Mouse (Mus musculus) gastrocnemius, adult 2 months (tissue): ENCODE measurements at regions not wholly inside any gene's neighbourhood (a gene's known extent, or its start where the extent isn't known, plus 50 kb on each side); places are given as distances from the start of the nearest gene placed in this dataset.

Source experiments
- DNase-seq: peaks from one replicate; pipeline ENCODE4 v3.0.0; 2022
- H3K27ac ChIP-seq: fragments of 200-600 bp; 2 replicates; pipeline ENCODE4 v1.8.1; 2022; ENCODE audit warnings: mild to moderate bottlenecking
- H3K4me3 ChIP-seq: fragments of 200-600 bp; 2 replicates; pipeline ENCODE4 v1.8.1; 2022; ENCODE audit warnings: mild to moderate bottlenecking, moderate library complexity
- CTCF ChIP-seq: fragments of 200-600 bp; IDR thresholded peaks from 2 replicates; pipeline ENCODE4 v1.8.1; 2022; ENCODE audit warnings: antibody characterized with exemption, mild to moderate bottlenecking, moderate library complexity
- intact Hi-C: fragments of 180-260 bp; cut with DNase I; formaldehyde crosslinking; loops from one replicate; pipeline ENCODE4 v1.15.1; 2025

DNA sequence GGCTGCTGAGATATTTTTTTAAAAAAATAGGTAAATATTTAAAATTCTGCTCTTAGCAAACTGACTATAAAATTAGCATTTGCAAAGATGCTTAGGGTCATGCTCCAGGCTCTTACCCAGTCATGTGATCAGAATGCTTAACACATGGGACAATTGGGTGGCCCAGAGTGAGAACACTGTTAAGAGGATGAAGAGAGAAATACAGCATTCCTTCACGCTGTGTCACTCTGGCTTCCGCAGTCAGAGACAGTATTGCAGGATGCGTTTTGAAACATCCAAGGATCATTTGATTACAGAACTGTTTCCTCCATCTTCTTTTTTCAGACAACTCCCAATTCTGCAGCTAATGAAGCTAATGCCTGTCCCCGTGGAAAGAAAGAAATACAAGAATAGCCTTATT lies 316.4 kb downstream of the Rnd3 start:
- Histone ChIP-seq H3K27ac (no peak overlapping the region), H3K4me3 (no peak overlapping the region)
- TF ChIP-seq CTCF: no peak
- intact Hi-C loops: no loop called here
- no peak for DNase-seq

GRCm38 (mm10) chr2:50830056-50830720 lies 318.7 kb downstream of the Rnd3 start:
- no peak for DNase-seq
- H3K27ac ChIP-seq: no peak overlapping the region
- TF ChIP-seq CTCF: peak; percentile 42
- no peak overlapping the region for H3K4me3 ChIP-seq
- intact Hi-C loops: no loop called here

DNA sequence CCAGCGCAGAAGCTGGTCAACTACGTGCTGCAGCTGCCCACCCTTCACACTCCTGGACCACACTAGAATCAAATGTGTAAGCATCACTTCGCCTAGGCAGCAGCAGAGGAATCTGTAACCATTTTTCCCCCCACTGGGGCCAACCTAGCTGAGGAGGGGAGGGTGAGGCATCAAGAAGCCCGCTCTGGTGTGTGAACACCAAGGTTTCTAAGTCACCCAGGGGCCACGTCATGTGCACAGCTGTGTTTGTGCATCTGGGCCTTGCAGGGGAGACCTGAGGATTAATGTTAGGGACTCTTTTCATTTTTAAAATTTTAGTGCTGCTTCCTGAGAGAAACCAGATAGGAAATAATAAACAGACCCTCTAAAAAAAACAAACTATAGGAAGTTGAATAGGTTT lies 321.8 kb downstream of the Rnd3 start:
- TF ChIP-seq CTCF: no peak
- no peak overlapping the region for H3K27ac ChIP-seq
- intact Hi-C loops: no loop called here

GRCm38 (mm10) chr2:50826537-50826936 lies 322.4 kb downstream of the Rnd3 start:
- Histone ChIP-seq H3K27ac (no peak overlapping the region), H3K4me3 (no peak overlapping the region)
- TF ChIP-seq CTCF: no peak
- no peak for DNase-seq
- intact Hi-C loops: no loop called here

More for the DNA sequence above, 321.8 kb downstream of the Rnd3 start:
- no peak overlapping the region for H3K4me3 ChIP-seq
- no peak for DNase-seq

- DNase-seq: no peak
Observed at GRCm38 (mm10) chr2:50825626-50826025, 323.3 kb downstream of the Rnd3 start.

GRCm38 (mm10) chr2:50824782-50825181 lies 324.1 kb downstream of the Rnd3 start:
- intact Hi-C loops: no loop called here
- no peak overlapping the region for H3K4me3 ChIP-seq
- peak overlapping the region; percentile 32; the same call in 1 of the 2 replicates for H3K27ac ChIP-seq
- no peak for TF ChIP-seq CTCF
- DNase-seq: no peak

More at GRCm38 (mm10) chr2:50825626-50826025, 323.3 kb downstream of the Rnd3 start:
- Histone ChIP-seq H3K4me3 (no peak overlapping the region), H3K27ac (no peak overlapping the region)
- intact Hi-C loops: no loop called here
- TF ChIP-seq CTCF: no peak

GRCm38 (mm10) chr2:50822738-50823137 lies 326.2 kb downstream of the Rnd3 start:
- no peak for TF ChIP-seq CTCF
- Histone ChIP-seq H3K27ac (no peak overlapping the region), H3K4me3 (no peak overlapping the region)
- intact Hi-C loops: no loop called here
- no peak for DNase-seq

GRCm38 (mm10) chr2:50819305-50819665 lies 329.6 kb downstream of the Rnd3 start:
- Histone ChIP-seq H3K4me3 (no peak overlapping the region), H3K27ac (no peak overlapping the region)
- no peak for DNase-seq
- intact Hi-C loops: no loop called here
- TF ChIP-seq CTCF: no peak

DNA sequence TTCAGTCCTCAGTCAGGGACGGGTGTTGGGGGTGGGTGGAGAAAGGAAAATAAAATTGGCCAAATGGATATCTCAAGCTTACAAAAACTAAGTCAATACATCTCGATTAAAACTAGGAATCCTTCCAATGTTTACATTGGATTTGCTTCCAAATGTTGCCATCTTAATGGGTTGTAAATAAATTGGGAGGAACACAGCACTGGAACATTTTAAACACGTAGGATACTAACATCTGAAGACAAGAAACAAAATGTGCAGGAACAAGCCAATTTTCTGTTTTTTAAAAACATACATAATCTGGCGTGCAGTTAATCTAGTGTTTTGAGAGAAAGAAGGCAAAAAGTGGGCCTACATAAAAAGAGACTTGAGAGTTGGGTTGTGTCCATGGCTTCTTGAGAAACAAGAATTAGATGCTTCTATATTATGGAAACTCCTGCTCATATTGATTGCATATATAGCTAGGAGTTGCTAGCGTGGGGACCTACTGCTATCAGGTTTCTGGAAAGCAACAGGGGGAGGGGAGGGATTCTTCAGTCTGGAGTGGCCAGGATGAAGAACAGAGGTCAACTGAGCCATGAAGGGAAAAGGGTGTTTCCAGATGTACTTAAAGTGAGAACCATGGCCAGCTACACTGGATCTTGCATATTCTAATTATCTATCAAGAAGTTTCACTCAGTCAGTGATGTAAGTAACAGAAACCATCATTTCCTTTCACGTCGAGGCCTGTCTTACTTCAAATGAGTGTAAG lies 330.2 kb downstream of the Rnd3 start:
- intact Hi-C loops: no loop called here
- H3K4me3 ChIP-seq: no peak overlapping the region
- no peak overlapping the region for H3K27ac ChIP-seq
- DNase-seq: no peak
- TF ChIP-seq CTCF: no peak

GRCm38 (mm10) chr2:50816364-50816763 lies 332.5 kb downstream of the Rnd3 start:
- Histone ChIP-seq H3K4me3 (no peak overlapping the region), H3K27ac (no peak overlapping the region)
- no peak for DNase-seq
- no peak for TF ChIP-seq CTCF
- intact Hi-C loops: no loop called here

DNA sequence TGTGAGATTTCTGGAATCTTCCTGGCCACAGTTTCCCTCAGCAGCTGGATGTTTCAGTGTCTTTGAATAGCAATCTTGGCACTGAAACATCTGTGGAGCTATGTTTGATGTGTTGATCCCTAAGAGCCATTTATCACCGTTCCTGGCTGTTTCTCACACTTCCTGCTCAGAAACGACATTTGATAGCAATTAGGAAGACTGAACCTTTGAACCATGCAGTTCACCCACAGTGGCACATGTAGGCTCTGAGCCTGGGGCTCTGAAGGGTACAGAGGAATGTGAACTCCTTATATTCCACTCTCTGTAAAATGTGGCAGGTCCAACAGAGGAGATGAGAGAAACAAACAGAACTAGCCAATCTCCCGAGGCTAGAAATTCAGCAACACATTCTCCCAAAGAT lies 333.4 kb downstream of the Rnd3 start:
- no peak for TF ChIP-seq CTCF
- Histone ChIP-seq H3K27ac (no peak overlapping the region), H3K4me3 (no peak overlapping the region)
- DNase-seq: no peak
- intact Hi-C loops: no loop called here

- no peak for TF ChIP-seq CTCF
- DNase-seq: no peak
- no peak overlapping the region; the same call in 1 of the 2 replicates for H3K4me3 ChIP-seq
- intact Hi-C loops: no loop called here
- 0 out of 2 replicates have a peak overlapping the region, but pooled peaks have one; percentile 20 for H3K27ac ChIP-seq
Observed at GRCm38 (mm10) chr2:50813568-50814461, 335.1 kb downstream of the Rnd3 start.

DNA sequence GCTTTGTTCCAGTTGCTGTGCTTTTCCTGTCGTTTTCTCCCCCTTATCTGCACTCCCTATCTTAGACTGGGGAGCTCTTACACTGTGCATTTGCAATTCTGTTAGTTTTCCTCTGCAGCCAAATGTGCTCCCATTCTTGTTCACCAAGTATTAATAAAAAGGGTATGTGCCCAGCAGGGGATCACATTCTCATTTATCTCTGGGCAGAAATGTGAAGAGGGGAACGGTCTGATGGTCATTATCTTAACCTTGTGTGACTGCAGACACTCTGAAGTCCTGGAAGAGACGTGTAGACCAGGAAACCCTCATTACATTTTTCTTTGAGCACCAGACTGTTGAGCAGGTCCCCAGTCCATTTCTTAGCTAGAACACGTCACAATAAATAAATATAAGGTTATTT lies 336.6 kb downstream of the Rnd3 start:
- intact Hi-C loops: no loop called here
- no peak for DNase-seq
- no peak for TF ChIP-seq CTCF

More for the DNA sequence above, 336.6 kb downstream of the Rnd3 start:
- Histone ChIP-seq H3K4me3 (no peak overlapping the region), H3K27ac (no peak overlapping the region)
